Mouse (Mus musculus) gastrocnemius, postnatal 4 days (tissue): Measurements from ENCODE around the gene Uaca. TPM values are rescaled to one million over a fixed set of nuclear protein-coding genes. Genes with fewer than 3 reads are reported as not detected.

Experiments used
- total RNA-seq, 2 experiments: library from RNA; stranded (reverse); gene quantifications; 2 replicates each; pipeline ENCODE4 v1.2.3; 2021

The Uaca gene
- total RNA-seq, 2 experiments from 2014 or later = 84.9 to 105 TPM

Other genes starting within 250 kb of the Uaca start
- 10 to 100 TPM in 1 of 2 experiments, 1 to 10 TPM in 1; 9.4 to 10.2 TPM for gene Lrrc49, start 106.4 kb upstream of the Uaca start, total RNA-seq
- 1 to 10 TPM; 2.4 to 2.9 TPM for gene Larp6, start 81.6 kb upstream of the Uaca start, total RNA-seq